In genomic region chr2:148364536-148364935, GRCm38 (mm10) we compare ENCODE assay signal across 13 mouse cellular contexts. TPM values are rescaled to one million over a fixed set of nuclear protein-coding genes. Genes with fewer than 3 reads are reported as not detected.
A peak's percentile ranks its signal among the peaks of the same experiment; 100 is the strongest.
DNase-seq lines count a peak whose midpoint lies in the region; ATAC-seq and TF ChIP-seq lines count a peak whose summit lies in the region.
"Had no signal": no experiment of that assay in that cellular context is flagged by ENCODE, and none has a peak within 500 bp of the region (broad histone marks: within the 10 kb centered on the region; RNA-seq: fewer than 3 reads in every experiment).

No protein-coding gene starts in this region.

- intact Hi-C loops in heart, adult 2 months (cut with DNase I), result no loop called here

- no peak for ATAC-seq in heart, embryonic 11.5 days (replicated peaks; ENCODE audit: insufficient number of reproducible peaks, low FRiP score, low TSS enrichment)
- no peak for ATAC-seq in midbrain, embryonic 11.5 days (ENCODE audit: low FRiP score)
- ATAC-seq in midbrain, embryonic 16.5 days, result no peak

- H3K4me1 ChIP-seq in heart, adult 2 months (ENCODE audit: control insufficient read depth, insufficient read depth, low read length), result peaks cover 11% of the 10 kb centered on the region
- no peaks in the 10 kb centered on the region for H3K4me1 ChIP-seq in heart, embryonic 11.5 days (ENCODE audit: control insufficient read depth, insufficient read depth, low read length)
- no peaks in the 10 kb centered on the region for H3K4me1 ChIP-seq in midbrain, embryonic 11.5 days (ENCODE audit: control insufficient read depth, insufficient read depth, low read length)
- H3K4me1 ChIP-seq in midbrain, embryonic 16.5 days (ENCODE audit: control insufficient read depth, insufficient read depth, low read length), result no peaks in the 10 kb centered on the region
- H3K4me1 ChIP-seq: heart, embryonic 13.5 days; liver, embryonic 13.5 days had no signal

- H3K27me3 ChIP-seq in heart, adult 2 months (ENCODE audit: control insufficient read depth, insufficient read depth, low read length), result no peaks in the 10 kb centered on the region
- peaks cover 4% of the 10 kb centered on the region; the same call in 1 of the 2 replicates for H3K27me3 ChIP-seq in heart, embryonic 11.5 days (ENCODE audit: control insufficient read depth, insufficient read depth, low read length)
- H3K27me3 ChIP-seq in midbrain, embryonic 11.5 days (ENCODE audit: control insufficient read depth, insufficient read depth, low read length), result no peaks in the 10 kb centered on the region
- no peaks in the 10 kb centered on the region for H3K27me3 ChIP-seq in midbrain, embryonic 16.5 days (ENCODE audit: control insufficient read depth, insufficient read depth, low read depth, low read length)
- H3K27me3 ChIP-seq: liver, embryonic 13.5 days had no signal

- H3K36me3 ChIP-seq in heart, adult 2 months (ENCODE audit: control insufficient read depth, insufficient read depth, low read length), result peaks cover 11% of the 10 kb centered on the region; the same call in 1 of the 2 replicates
- H3K36me3 ChIP-seq in heart, embryonic 11.5 days (ENCODE audit: control insufficient read depth, insufficient read depth, low read length), result no peaks in the 10 kb centered on the region
- H3K36me3 ChIP-seq in midbrain, embryonic 11.5 days (ENCODE audit: control insufficient read depth, insufficient read depth, low read length), result no peaks in the 10 kb centered on the region
- no peaks in the 10 kb centered on the region for H3K36me3 ChIP-seq in midbrain, embryonic 16.5 days (ENCODE audit: control insufficient read depth, insufficient read depth, low read length)
- H3K36me3 ChIP-seq: heart, embryonic 13.5 days; liver, embryonic 13.5 days had no signal

- DNase-seq in heart, adult 2 months, result peak in 1 of 2 experiments; percentile 23
- DNase-seq in midbrain, embryonic 11.5 days (ENCODE audit: low spot score, missing footprints), result peak; percentile 8
- DNase-seq in layer of hippocampus, adult 8-10 months (ENCODE audit: low spot score in 2 of 2), result peak; percentile 65 to 70
- peak; percentile 42 for DNase-seq in right cerebral cortex, postnatal 25 days
- no peak for DNase-seq in spleen, postnatal 36 days (ENCODE audit: low spot score in 2 of 2)
- DNase-seq in urinary bladder, postnatal 36 days (ENCODE audit: low spot score in 2 of 2), result no peak
- DNase-seq: adrenal gland, postnatal 25 days; cerebellum, adult 18-20 months; liver, embryonic 13.5 days had no signal

- H3K4me2 ChIP-seq in heart, embryonic 11.5 days, result no peak overlapping the region
- H3K4me2 ChIP-seq in midbrain, embryonic 11.5 days, result no peak overlapping the region
- no peak overlapping the region for H3K4me2 ChIP-seq in midbrain, embryonic 16.5 days (ENCODE audit: low read length)
- H3K4me2 ChIP-seq: heart, embryonic 13.5 days; liver, embryonic 13.5 days had no signal

- TF ChIP-seq EP300 in heart, adult 2 months (IDR thresholded peaks at IDR 0.05; ENCODE audit: insufficient read depth, low read depth, low read length), result no peak

- no peak for TF ChIP-seq CTCF in heart, adult 2 months (IDR thresholded peaks at IDR 0.05)

- H3K27ac ChIP-seq in heart, adult 2 months, result peak overlapping the region; percentile 53
- no peak overlapping the region for H3K27ac ChIP-seq in heart, embryonic 11.5 days (ENCODE audit: low read depth, low read length)
- no peak overlapping the region for H3K27ac ChIP-seq in midbrain, embryonic 11.5 days (ENCODE audit: low read depth, low read length)
- H3K27ac ChIP-seq in midbrain, embryonic 16.5 days (ENCODE audit: low read length), result no peak overlapping the region
- H3K27ac ChIP-seq: liver, embryonic 13.5 days had no signal

- H3K79me2 ChIP-seq in heart, adult 2 months (replicated peaks; ENCODE audit: control insufficient read depth, insufficient read depth, low read length), result no peaks in the 10 kb centered on the region

- H3K9me3 ChIP-seq in heart, embryonic 11.5 days (replicated peaks; ENCODE audit: control insufficient read depth, low read length), result no peaks in the 10 kb centered on the region
- no peaks in the 10 kb centered on the region for H3K9me3 ChIP-seq in midbrain, embryonic 11.5 days (ENCODE audit: control insufficient read depth, low read length)
- no peaks in the 10 kb centered on the region for H3K9me3 ChIP-seq in midbrain, embryonic 16.5 days (replicated peaks; ENCODE audit: control insufficient read depth, low read length, poor library complexity, severe bottlenecking)
- H3K9me3 ChIP-seq: heart, embryonic 13.5 days; liver, embryonic 13.5 days had no signal

- TF ChIP-seq POLR2A in heart, adult 2 months (IDR thresholded peaks at IDR 0.05; ENCODE audit: insufficient read depth, low read depth, low read length), result no peak

- 71% methylated on average over 3 of the region's 3 CpGs for WGBS in heart, adult 2 months
- WGBS in heart, embryonic 11.5 days (ENCODE audit: insufficient replicate concordance), result 86% methylated on average over 3 of the region's 3 CpGs
- 88% methylated on average over 3 of the region's 3 CpGs for WGBS in midbrain, embryonic 11.5 days
- WGBS in midbrain, embryonic 16.5 days, result 96% methylated on average over 3 of the region's 3 CpGs

- no peak overlapping the region for H3K9ac ChIP-seq in heart, adult 2 months (ENCODE audit: low read depth, low read length)
- H3K9ac ChIP-seq in heart, embryonic 11.5 days (ENCODE audit: low read depth, low read length), result no peak overlapping the region
- no peak overlapping the region for H3K9ac ChIP-seq in midbrain, embryonic 11.5 days (ENCODE audit: low read length)
- H3K9ac ChIP-seq in midbrain, embryonic 16.5 days (ENCODE audit: low read depth, low read length), result no peak overlapping the region
- H3K9ac ChIP-seq: heart, embryonic 13.5 days; liver, embryonic 13.5 days had no signal

- H3K4me3 ChIP-seq in heart, adult 2 months, result no peak overlapping the region
- no peak overlapping the region for H3K4me3 ChIP-seq in heart, embryonic 11.5 days (ENCODE audit: low read depth, low read length)
- H3K4me3 ChIP-seq in midbrain, embryonic 11.5 days (ENCODE audit: low read depth, low read length), result no peak overlapping the region
- H3K4me3 ChIP-seq in midbrain, embryonic 16.5 days (ENCODE audit: low read depth, low read length), result no peak overlapping the region
- H3K4me3 ChIP-seq: heart, embryonic 13.5 days; liver, embryonic 13.5 days had no signal

RNA-seq across cellular contexts. Expression of gene Sstr4, which starts 30.6 kb away (rescaled TPM):
- total RNA-seq in heart, adult 2 months (2021), result 1 to 10 TPM; 1.1 to 2.0 TPM
- polyA plus RNA-seq in heart, adult 2 months (2012; rRNA removed), result 1.4 and 2.4 TPM in 2 replicates
- polyA plus RNA-seq in heart, embryonic 11.5 days (2014; fragmentation: Nextera tagmentation; extraction: Ambion mirVana), result 1.2 and 1.7 TPM in 2 replicates
- polyA plus RNA-seq in midbrain, embryonic 11.5 days (2014; fragmentation: Nextera tagmentation; extraction: Ambion mirVana), result 1.4 and 2.2 TPM in 2 replicates
- polyA plus RNA-seq in midbrain, embryonic 16.5 days (2015; fragmentation: Nextera tagmentation; extraction: Ambion mirVana), result 4.3 and 4.4 TPM in 2 replicates
- 10 to 100 TPM; 54.3 to 76.5 (median 65.3) TPM for total RNA-seq in layer of hippocampus, adult 8-10 months (2022)
- total RNA-seq: adrenal gland, postnatal 25 days had no signal
- polyA plus RNA-seq: liver, embryonic 13.5 days; thymus, postnatal 0 days had no signal

RNA-seq across cellular contexts. Expression of gene Thbd, which starts 43.5 kb away (rescaled TPM):
- 10 to 100 TPM; 41.7 to 47.8 TPM for total RNA-seq in heart, adult 2 months (2021)
- polyA plus RNA-seq in heart, adult 2 months (2012; rRNA removed), result 38.9 and 65.0 TPM in 2 replicates
- 18.5 and 19.2 TPM in 2 replicates for polyA plus RNA-seq in heart, embryonic 11.5 days (2014; fragmentation: Nextera tagmentation; extraction: Ambion mirVana)
- 16.3 and 21.0 TPM in 2 replicates for polyA plus RNA-seq in midbrain, embryonic 11.5 days (2014; fragmentation: Nextera tagmentation; extraction: Ambion mirVana)
- 8.2 and 10.0 TPM in 2 replicates for polyA plus RNA-seq in midbrain, embryonic 16.5 days (2015; fragmentation: Nextera tagmentation; extraction: Ambion mirVana)
- total RNA-seq in layer of hippocampus, adult 8-10 months (2022), result 10 to 100 TPM in 1 of 4 experiments, 1 to 10 TPM in 3; 5.9 to 10.5 (median 7.9) TPM

Comparison
In these comparisons a context has a peak if more than half of its experiments do, and no peak if none do; other contexts are left out.
1. DNase-seq: peak in midbrain, embryonic 11.5 days (single experiment), layer of hippocampus, adult 8-10 months (2 of 2) and right cerebral cortex, postnatal 25 days (single experiment); none in spleen, postnatal 36 days (0 of 2) and urinary bladder, postnatal 36 days (0 of 2).